Mouse (Mus musculus) lung, postnatal 0 days (tissue): ENCODE data around the gene Bmpr1a. TPM values are rescaled to one million over a fixed set of nuclear protein-coding genes. Genes with fewer than 3 reads are reported as not detected.

Experiments
- ATAC-seq: fragments of 200-750 bp; cut with Nextera tagmentation; 2 replicates; pipeline ENCODE4 v1.8.0; 2017; ENCODE audit warnings: moderate library complexity
- DNase-seq: peaks from one replicate; pipeline ENCODE4 v3.0.0-alpha.2; 2016; ENCODE audit warnings: low spot score
- H3K27ac ChIP-seq: fragments of 300-500 bp; sonication (generic); 2 replicates; pipeline ENCODE4 v1.5.1; 2014; ENCODE audit warnings: antibody characterized with exemption, mild to moderate bottlenecking, low read length, mixed read lengths
- H3K27me3 ChIP-seq: fragments of 300-500 bp; sonication (generic); replicated peaks from 2 replicates; pipeline ENCODE4 v1.6.1; 2014; ENCODE audit warnings: low read length, mixed read lengths; ENCODE audit not compliant: insufficient read depth
- H3K36me3 ChIP-seq: fragments of 300-500 bp; sonication (generic); 2 replicates; pipeline ENCODE4 v1.6.1; 2014; ENCODE audit warnings: low read length, mixed read lengths; ENCODE audit not compliant: insufficient read depth
- H3K4me1 ChIP-seq: fragments of 300-500 bp; sonication (generic); 2 replicates; pipeline ENCODE4 v1.6.1; 2014; ENCODE audit warnings: antibody characterized with exemption, low read depth, low read length, mixed read lengths; ENCODE audit not compliant: insufficient read depth
- H3K4me2 ChIP-seq: fragments of 300-500 bp; sonication (generic); replicated peaks from 2 replicates; pipeline ENCODE4 v1.6.1; 2014; ENCODE audit warnings: low read depth, mild to moderate bottlenecking, low read length, moderate library complexity, mixed read lengths
- H3K4me3 ChIP-seq: fragments of 300-500 bp; sonication (generic); 2 replicates; pipeline ENCODE4 v1.5.1; 2014; ENCODE audit warnings: low read depth, low read length
- H3K9ac ChIP-seq: fragments of 300-500 bp; sonication (generic); replicated peaks from 2 replicates; pipeline ENCODE4 v1.6.1; 2014; ENCODE audit warnings: low read depth, mild to moderate bottlenecking
- H3K9me3 ChIP-seq: fragments of 300-500 bp; sonication (generic); 2 replicates; pipeline ENCODE4 v1.6.1; 2016; ENCODE audit warnings: low read length, mixed read lengths
- CTCF ChIP-seq: IDR thresholded peaks from 2 replicates; pipeline ENCODE4 v1.5.1; 2016; ENCODE audit warnings: antibody characterized with exemption, mild to moderate bottlenecking
- EP300 ChIP-seq: IDR thresholded peaks from 2 replicates; pipeline ENCODE4 v1.6.1; 2016; ENCODE audit warnings: antibody characterized with exemption, mild to moderate bottlenecking, control low read depth
- whole genome bisulfite sequencing: fragments of 180-500 bp; shearing (Covaris S2); extraction: QIAGEN DNeasy Blood & Tissue Kit; methylation state at CpG from one replicate; pipeline ENCODE4 v1.1.7; 2014; 5-methylcytosine and 5-hydroxymethylcytosine counted together
- polyA plus RNA-seq: library from polyadenylated mRNA; unstranded; fragments of >200 nt; fragmentation: Nextera tagmentation; extraction: Ambion mirVana; gene quantifications from 2 replicates; pipeline ENCODE4 v1.2.1, GENCODE M21; 2015

The Bmpr1a gene
- polyA plus RNA-seq, 1 experiment from 2014 or later, result 19.6 TPM

- DNase-seq (no peak), ATAC-seq (no peak)
- H3K4me1 ChIP-seq, result 0 out of 2 replicates have a peak, but pooled peaks cover 4% of the 10 kb centered on the region
- WGBS, result 74% methylated on average over 4 of the region's 4 CpGs
- H3K9me3 ChIP-seq, result no peaks in the 10 kb centered on the region
- H3K4me2 ChIP-seq, result peak overlapping the region; percentile 30; the same call in 1 of the 2 replicates
- no peak overlapping the region for H3K9ac ChIP-seq
- TF ChIP-seq CTCF, result no peak
- TF ChIP-seq EP300, result no peak
- no peaks in the 10 kb centered on the region for H3K27me3 ChIP-seq
- peak overlapping the region; percentile 2; the same call in 1 of the 2 replicates for H3K27ac ChIP-seq
- no peaks in the 10 kb centered on the region for H3K36me3 ChIP-seq
- no peak overlapping the region for H3K4me3 ChIP-seq
Observed at GRCm38 (mm10) chr14:34377121-34377520, 126.0 kb downstream of the Bmpr1a start.

GRCm38 (mm10) chr14:34375941-34376340 lies 127.2 kb downstream of the Bmpr1a start:
- Histone ChIP-seq H3K9me3 (no peaks in the 10 kb centered on the region), H3K27me3 (no peaks in the 10 kb centered on the region), H3K36me3 (no peaks in the 10 kb centered on the region), H3K9ac (no peak overlapping the region), H3K4me1 (0 out of 2 replicates have a peak, but pooled peaks cover 4% of the 10 kb centered on the region), H3K4me3 (peak overlapping the region; percentile 19), H3K4me2 (peak overlapping the region; percentile 30), H3K27ac (no peak overlapping the region)
- no peak for ATAC-seq
- 0 out of 2 replicates have a peak, but pooled peaks have one; percentile 15 for TF ChIP-seq CTCF
- no peak for TF ChIP-seq EP300
- no peak for DNase-seq
- 78% methylated on average over 5 of the region's 5 CpGs for WGBS

- DNase-seq (no peak), ATAC-seq (no peak)
- no peak for TF ChIP-seq CTCF
- TF ChIP-seq EP300, result no peak
- H3K9me3 ChIP-seq, result no peaks in the 10 kb centered on the region
- H3K4me3 ChIP-seq, result peak within 1 kb of the TSS; percentile 19
- no peak within 1 kb of the TSS for H3K27ac ChIP-seq
- H3K9ac ChIP-seq, result no peak within 1 kb of the TSS
- 0 out of 2 replicates have a peak, but pooled peaks cover 4% of the 10 kb centered on the region for H3K4me1 ChIP-seq
- peak within 1 kb of the TSS; percentile 30 for H3K4me2 ChIP-seq
- WGBS, result 60% methylated on average over 12 of the region's 13 CpGs
- H3K27me3 ChIP-seq, result no peaks in the 10 kb centered on the region
- no peaks in the 10 kb centered on the region for H3K36me3 ChIP-seq
Observed at GRCm38 (mm10) chr14:34375415-34375904, 127.7 kb downstream of the Bmpr1a start, which contains the start of gene Mmrn2. Gene Mmrn2 (plus strand): TSS chr14:34375465.

GRCm38 (mm10) chr14:34374577-34374976 lies 128.6 kb downstream of the Bmpr1a start, which contains the start of gene Sncg:
Gene Sncg (minus strand): TSS chr14:34374789.
- DNase-seq (no peak), ATAC-seq (0 out of 2 replicates have a peak, but pooled peaks have one; percentile 16)
- H3K9ac ChIP-seq, result no peak within 1 kb of the TSS
- no peaks in the 10 kb centered on the region for H3K36me3 ChIP-seq
- 23% methylated on average over 10 of the region's 10 CpGs for WGBS
- peak within 1 kb of the TSS; percentile 30 for H3K4me2 ChIP-seq
- TF ChIP-seq CTCF, result no peak
- no peak for TF ChIP-seq EP300
- H3K9me3 ChIP-seq, result no peaks in the 10 kb centered on the region
- H3K4me3 ChIP-seq, result peak within 1 kb of the TSS; percentile 19
- H3K27ac ChIP-seq, result no peak within 1 kb of the TSS
- H3K27me3 ChIP-seq, result no peaks in the 10 kb centered on the region
- H3K4me1 ChIP-seq, result 0 out of 2 replicates have a peak, but pooled peaks cover 4% of the 10 kb centered on the region

GRCm38 (mm10) chr14:34373581-34373980 lies 129.6 kb downstream of the Bmpr1a start:
- no peaks in the 10 kb centered on the region for H3K9me3 ChIP-seq
- no peaks in the 10 kb centered on the region for H3K36me3 ChIP-seq
- TF ChIP-seq CTCF, result no peak
- no peak overlapping the region for H3K4me3 ChIP-seq
- no peaks in the 10 kb centered on the region for H3K27me3 ChIP-seq
- H3K4me1 ChIP-seq, result 0 out of 2 replicates have a peak, but pooled peaks cover 4% of the 10 kb centered on the region
- H3K4me2 ChIP-seq, result no peak overlapping the region
- ATAC-seq (no peak), DNase-seq (no peak)
- no peak overlapping the region for H3K27ac ChIP-seq
- 81% methylated on average over 6 of the region's 6 CpGs for WGBS
- no peak overlapping the region for H3K9ac ChIP-seq

- Histone ChIP-seq H3K4me1 (no peaks in the 10 kb centered on the region), H3K4me3 (no peak overlapping the region)
Observed at GRCm38 (mm10) chr14:34372646-34373045, 130.5 kb downstream of the Bmpr1a start.

More at GRCm38 (mm10) chr14:34372646-34373045, 130.5 kb downstream of the Bmpr1a start:
- Histone ChIP-seq H3K9me3 (no peaks in the 10 kb centered on the region), H3K9ac (no peak overlapping the region), H3K27ac (no peak overlapping the region), H3K36me3 (no peaks in the 10 kb centered on the region), H3K4me2 (no peak overlapping the region), H3K27me3 (no peaks in the 10 kb centered on the region)
- 0 out of 2 replicates have a peak, but pooled peaks have one; percentile 13 for ATAC-seq
- peak; percentile 32 for DNase-seq
- WGBS, result 83% methylated on average over 6 of the region's 6 CpGs
- TF ChIP-seq EP300, result no peak
- TF ChIP-seq CTCF, result peak; percentile 86
